Mouse (Mus musculus): ENCODE measurements around the gene Polr2g.

Polr2g gene

GRCm38 (mm10) chr19:8765562-8765961 is 32.8 kb downstream of the Polr2g start:
- CTCF ChIA-PET = no interaction called here

- CTCF ChIA-PET = interaction anchor here (1.0 kb wide), 1 partner anchor 200 kb away, joined by 3 read pairs; no protein-coding TSS in a partner anchor
Observed at GRCm38 (mm10) chr19:8763276-8763675, 35.1 kb downstream of the Polr2g start.

GRCm38 (mm10) chr19:8760757-8761156 is 37.6 kb downstream of the Polr2g start:
- CTCF ChIA-PET = interaction anchor here (0.7 to 1.1 kb wide), 2 partner anchors 36 to 41 kb away, joined by 3 to 5 read pairs; partner anchors contain the start of gene Zbtb3

GRCm38 (mm10) chr19:8758899-8759298 is 39.5 kb downstream of the Polr2g start:
- CTCF ChIA-PET = no interaction called here

GRCm38 (mm10) chr19:8757471-8757998 is 40.8 kb downstream of the Polr2g start:
- CTCF ChIA-PET = interaction anchor here (1.2 kb wide), 1 partner anchor 17 kb away, joined by 4 read pairs; the partner anchor contains the start of gene Tmem179b

GRCm38 (mm10) chr19:8756635-8757387 is 41.6 kb downstream of the Polr2g start, which contains the start of gene Nxf1:
Gene Nxf1, plus strand, starts transcription at chr19:8757073.
- CTCF ChIA-PET = interaction anchor here (0.5 to 1.2 kb wide), 2 partner anchors 18 to 38 kb away, joined by 3 to 4 read pairs; partner anchors contain the start of gene Tmem179b

GRCm38 (mm10) chr19:8755652-8756051 is 42.7 kb downstream of the Polr2g start:
- CTCF ChIA-PET = interaction anchor here (0.7 kb wide), 1 partner anchor 19 kb away, joined by 3 read pairs; no protein-coding TSS in a partner anchor

GRCm38 (mm10) chr19:8747368-8747767 is 51.0 kb downstream of the Polr2g start:
- CTCF ChIA-PET = no interaction called here

- CTCF ChIA-PET = no interaction called here
Observed at GRCm38 (mm10) chr19:8745382-8745781, 53.0 kb downstream of the Polr2g start.
